Mouse (Mus musculus) CD8-positive naive resting alpha-beta T cell, adult 2 months (primary cell): ENCODE results near the gene Gm49336.

Source experiments
- DNase-seq, 2 experiments: peaks; one replicate each; pipeline ENCODE4 v3.0.0; 2022; ENCODE audit warnings: low read depth in 2 of 2, low spot score in 2 of 2

Gene Gm49336

DNA sequence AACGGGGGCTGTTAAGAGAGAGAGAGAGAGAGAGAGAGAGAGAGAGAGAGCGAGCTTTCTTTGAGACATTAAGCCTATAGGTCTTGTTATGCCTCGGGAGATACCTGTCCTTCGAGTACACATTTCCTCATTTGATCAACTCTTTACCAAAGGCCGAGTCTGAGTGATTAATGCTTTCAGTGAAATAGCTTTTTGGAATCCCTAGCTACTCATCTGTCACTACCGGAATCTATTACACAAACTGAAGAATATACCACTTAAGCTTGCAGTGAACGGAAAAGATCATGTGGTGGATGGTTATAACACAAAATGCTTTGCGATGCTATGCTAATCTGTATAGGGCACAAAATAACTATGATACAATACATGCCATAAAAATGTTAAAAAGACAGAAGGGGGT, 941 bp downstream of the Gm49336 start:
- no peak for DNase-seq

GRCm38 (mm10) chr14:60238551-60238950, 12.8 kb downstream of the Gm49336 start:
- no peak for DNase-seq

- no peak for DNase-seq
Measured at GRCm38 (mm10) chr14:60219886-60220285, 31.4 kb downstream of the Gm49336 start.

GRCm38 (mm10) chr14:60217616-60218015, 33.7 kb downstream of the Gm49336 start:
- DNase-seq, result no peak

DNA sequence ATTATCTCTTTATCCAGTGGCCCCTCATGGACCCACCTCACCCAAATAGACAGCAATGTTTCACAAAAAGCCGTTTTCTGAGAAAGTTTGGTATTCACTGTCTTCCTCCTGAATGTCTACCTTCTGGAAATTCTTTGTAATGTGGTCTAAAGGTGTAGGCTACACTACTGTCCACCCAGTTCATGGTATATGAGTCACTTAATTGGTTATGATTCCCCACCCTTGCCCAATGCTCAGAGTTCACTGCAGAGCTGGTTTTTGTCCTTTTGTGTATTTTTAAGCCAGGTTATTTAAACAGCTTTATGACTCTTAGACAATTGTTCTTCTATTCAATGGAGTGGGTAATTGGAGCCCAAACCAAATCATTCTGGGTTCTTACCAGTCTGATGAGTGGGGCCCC, 35.2 kb downstream of the Gm49336 start:
- no peak for DNase-seq

DNA sequence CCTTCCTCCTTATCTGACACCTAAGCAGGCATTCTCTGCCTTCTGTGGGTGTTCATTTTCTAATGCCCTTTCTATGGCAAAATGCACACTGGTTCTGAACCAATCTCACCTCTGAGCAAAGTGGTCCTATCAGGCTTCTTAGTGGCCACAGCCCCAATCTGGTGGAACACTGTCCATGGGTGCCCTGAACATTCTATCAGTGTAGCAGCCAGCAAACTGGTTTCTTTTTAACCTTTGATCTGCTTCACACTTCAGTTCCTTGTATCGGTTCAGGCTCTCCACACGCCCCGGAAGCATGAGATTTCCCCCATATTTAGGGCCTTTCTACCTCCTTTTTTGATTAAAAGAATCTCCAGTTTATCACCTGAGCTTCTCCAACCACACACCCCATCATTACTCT, 36.3 kb downstream of the Gm49336 start:
- DNase-seq, result no peak

GRCm38 (mm10) chr14:60214040-60214439, 37.3 kb downstream of the Gm49336 start:
- no peak for DNase-seq

- no peak for DNase-seq
Measured at GRCm38 (mm10) chr14:60209166-60209565, 42.1 kb downstream of the Gm49336 start.

DNA sequence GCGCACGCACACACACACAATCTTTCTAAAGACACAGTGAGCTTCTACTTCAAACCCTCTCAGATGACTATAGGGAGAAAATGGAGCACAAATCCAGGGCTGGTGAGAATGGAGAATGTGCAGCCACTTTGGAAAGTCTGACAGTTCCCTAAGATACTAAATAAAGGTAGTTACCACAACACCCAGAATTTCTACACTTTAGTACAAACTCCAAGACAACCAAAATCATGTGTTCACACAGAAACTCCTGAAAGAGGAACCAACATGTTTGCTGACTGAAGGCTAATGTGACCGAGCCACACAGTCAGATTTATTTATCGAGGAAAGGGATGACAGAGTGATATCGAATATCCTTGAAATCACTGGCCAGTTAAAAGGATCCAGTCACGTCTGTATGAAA, 46.3 kb downstream of the Gm49336 start:
- DNase-seq, result no peak

GRCm38 (mm10) chr14:60196884-60197283, 54.4 kb downstream of the Gm49336 start, which contains the start of gene Atp8a2:
Gene Atp8a2 (minus strand): TSS chr14:60197179.
- DNase-seq, result no peak

- DNase-seq, result no peak
Measured at GRCm38 (mm10) chr14:60195999-60196398, 55.3 kb downstream of the Gm49336 start.

DNA sequence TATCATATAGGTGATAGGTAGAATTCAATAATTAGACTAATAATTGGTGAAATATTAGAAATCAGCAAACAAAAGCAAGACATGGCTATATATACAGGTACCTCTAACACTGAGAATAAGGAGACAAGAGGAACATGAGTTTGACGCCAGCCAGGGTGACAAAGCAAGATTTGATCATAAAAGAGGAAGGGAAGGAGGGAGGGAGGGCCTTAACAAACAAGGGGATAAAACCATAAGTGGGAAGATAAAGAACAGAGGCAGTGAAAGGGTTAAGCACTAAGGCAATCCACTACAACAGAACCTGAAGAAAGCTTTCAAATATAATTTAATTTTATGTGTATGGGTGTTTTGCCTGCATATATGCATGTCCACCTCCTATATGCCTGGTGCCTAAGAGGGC, 56.7 kb downstream of the Gm49336 start:
- DNase-seq, result no peak

DNA sequence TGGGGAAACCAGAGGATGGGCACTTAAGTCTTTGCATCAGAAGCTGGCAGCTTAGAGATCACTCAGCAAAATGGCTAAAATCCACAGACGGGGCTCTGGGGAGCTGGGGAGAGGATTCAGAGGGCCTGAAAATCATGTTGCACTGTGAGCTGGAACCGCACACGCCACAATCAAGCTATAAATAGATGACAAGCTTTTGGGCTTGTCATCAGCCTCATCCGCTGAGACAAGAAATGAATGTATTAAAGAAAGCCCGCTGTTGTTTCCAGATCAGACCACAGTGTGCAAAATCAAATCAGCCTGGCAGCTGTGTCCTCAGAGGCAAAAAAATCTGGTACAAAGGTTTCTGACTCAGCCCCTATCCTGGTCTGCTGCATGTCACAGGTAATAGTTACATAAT, 61.5 kb downstream of the Gm49336 start:
- no peak for DNase-seq

DNA sequence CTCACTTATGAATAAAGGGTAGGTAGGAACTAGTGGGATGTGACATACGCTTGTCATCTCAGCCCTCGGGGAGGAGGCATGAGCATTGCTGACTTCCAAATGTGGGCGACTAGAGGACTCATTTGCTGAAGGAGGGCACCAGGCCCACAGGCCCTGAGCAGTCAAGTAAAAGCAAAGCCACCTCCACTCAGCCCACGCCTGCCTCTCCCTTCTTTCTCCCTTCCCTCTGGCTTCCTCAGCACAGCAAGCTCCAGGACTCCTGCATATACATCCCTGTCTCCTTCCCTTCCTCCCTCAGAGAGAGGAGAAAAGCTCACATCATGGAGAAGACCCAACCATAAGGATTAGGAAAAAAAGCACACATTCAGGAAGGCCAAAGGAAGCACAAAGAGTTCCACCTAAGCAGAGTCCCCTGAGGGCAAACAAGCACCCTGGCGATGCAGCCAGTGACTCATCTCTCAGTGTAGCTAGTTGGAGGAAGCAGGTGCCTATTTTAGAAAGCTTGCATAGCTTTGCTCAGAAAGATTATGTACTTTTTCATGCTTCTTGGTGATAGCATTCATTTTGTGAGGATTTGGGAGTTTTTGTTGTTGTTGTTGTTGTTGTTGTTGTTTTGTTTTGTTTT, 63.0 kb downstream of the Gm49336 start:
- no peak for DNase-seq

DNA sequence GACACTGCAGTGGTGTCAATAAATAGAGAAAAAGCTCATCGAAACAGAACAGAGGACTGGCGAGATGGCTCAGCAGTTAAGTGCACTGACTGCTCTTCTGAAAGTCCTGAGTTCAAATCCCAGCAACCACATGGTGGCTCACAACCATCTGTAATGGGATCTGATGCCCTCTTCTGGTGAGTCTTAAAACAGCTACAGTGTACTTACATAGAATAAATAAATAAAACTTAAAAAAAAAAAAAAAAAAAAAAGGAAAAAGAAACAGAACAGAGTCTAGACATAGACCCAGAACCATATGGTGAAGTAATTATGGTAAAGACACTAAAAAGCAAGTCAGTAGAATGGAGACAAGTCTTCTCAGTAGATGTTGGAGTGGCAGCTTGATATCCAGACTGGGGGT, 70.0 kb downstream of the Gm49336 start:
- no peak for DNase-seq

GRCm38 (mm10) chr14:60178571-60178955, 72.7 kb downstream of the Gm49336 start:
- DNase-seq, result no peak

DNA sequence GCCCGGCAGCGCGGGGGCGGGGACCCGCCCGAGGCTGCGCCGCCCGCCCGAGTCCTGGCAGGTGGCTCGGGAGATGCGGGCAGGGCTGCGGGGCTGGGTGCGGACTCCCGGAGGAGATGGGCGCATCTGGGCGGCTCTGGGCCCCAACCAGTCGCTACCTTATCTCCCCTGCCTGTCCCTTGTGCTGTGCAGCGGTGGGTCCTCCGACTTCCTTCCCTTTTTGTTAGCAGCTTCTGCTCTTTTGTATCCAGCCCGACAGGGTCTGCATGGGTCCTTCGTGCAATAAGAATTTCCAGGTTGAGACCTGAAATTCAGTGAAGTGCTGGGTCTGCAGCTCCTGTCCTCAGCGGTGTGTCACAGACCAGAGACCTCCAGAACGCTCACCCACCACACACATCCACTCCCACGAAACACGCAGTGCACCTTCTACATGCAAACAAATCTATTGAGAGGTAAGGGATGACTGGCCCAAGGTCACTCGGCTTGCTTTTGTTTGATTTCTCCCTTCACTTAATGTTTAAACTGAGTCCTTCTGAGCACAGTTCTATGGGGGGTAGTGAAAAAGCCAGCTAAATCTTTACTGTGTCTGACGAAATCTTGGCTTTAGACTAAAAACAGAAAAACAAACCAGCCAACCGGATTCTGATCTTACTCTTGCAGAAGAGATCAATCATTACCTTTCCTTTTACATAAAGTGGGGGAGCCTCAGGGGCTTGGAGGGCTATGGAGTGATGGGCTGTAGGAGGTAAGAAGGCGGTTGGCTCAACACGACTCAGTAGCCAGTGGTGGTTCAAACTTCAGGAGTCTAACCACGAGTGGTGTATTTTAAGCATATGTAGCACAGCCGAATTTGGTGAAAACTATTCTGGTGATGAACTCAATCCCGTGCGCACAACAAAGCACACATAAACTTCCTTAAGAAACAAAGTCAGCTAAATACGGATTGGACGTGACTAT, 73.4 kb downstream of the Gm49336 start:
- peak in 1 of 2 experiments; percentile 30 for DNase-seq

DNA sequence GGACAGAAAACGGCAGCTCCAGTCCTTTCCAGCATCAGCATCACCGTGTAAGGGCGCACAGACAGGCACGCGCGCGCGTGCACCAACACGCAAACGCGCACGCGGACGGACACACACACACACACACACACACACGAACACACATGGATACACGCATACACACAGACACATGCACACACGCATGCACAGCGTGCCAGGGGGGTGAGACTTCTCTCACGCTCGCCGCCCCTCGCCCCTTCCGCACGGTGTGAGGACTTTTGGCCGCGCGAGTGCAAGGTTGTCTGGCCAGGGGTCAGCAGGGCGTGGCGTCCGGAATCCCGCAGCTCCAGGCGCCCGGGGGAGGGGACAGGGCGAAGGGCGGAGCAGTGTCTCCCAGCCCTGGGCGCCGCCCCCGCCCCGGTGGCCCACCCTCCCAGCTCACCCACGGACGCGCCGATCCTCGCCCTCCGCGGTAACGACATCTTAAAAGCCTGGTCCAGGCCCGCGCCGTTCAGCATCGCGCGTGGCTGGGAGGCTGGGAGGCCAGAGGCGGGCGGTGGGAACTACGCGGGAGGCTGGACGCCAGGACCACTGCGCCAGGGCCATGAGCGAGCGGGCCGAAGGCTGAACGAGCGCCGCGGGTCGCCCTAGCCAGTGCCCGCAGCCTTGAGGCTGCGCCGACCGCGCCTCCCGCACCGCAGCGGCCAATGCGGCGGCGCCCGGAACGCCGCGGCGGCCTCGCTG, 74.3 kb downstream of the Gm49336 start:
- peak in 1 of 2 experiments; percentile 15 for DNase-seq

GRCm38 (mm10) chr14:60176469-60176890, 74.8 kb downstream of the Gm49336 start:
- DNase-seq, result no peak

DNA sequence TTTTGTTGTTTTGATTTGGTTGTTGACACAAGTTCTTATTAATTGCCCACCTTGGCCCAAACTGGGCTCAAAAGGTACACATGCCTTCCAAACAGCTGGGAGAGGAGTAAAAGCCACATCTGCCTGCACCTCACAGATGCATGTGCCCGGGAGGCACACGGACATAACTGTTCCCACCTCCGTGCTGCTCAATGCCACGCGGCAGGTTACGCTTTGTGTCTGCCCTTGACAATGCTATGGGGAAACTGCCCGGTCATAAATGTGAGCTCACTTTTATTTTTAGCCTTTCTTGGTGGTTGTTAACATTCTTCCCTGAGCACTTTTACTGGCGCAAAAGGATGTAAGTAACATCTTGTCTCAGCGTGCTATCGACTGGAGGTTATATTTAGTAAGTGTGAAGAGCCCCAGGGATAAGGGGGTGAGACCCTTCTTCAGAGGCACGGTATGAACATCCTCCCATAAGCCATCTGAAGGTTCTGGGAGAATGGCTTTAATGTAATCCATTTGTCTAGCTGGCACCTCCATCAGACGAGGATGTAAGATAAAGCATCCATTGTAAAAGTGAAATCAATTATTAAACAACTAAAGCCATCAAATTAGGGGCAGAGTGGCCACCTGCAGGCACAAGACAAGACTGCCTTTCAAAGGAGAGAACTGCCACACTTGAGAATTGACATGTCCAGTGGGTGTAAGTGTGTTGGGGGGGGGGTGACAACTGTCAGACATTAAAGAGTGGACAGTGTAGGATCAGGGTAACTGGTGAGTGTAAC, 78.8 kb downstream of the Gm49336 start:
- no peak for DNase-seq
